Mouse (Mus musculus) 416B (cell line): ENCODE data around the gene Jkamp.
"Not testable (repeated sequence)": the region's sequence is repeated elsewhere in the genome, so short reads cannot be mapped to it uniquely, and the experiment has no call there.

Experiments used
- DNase-seq: peaks from one replicate; pipeline ENCODE4 v3.0.0; 2011; ENCODE audit warnings: low read depth

The Jkamp gene

GRCm38 (mm10) chr12:72085329-72086165, at the start of gene Jkamp, which contains the start of gene L3hypdh:
TSS of gene Jkamp (plus strand) at chr12:72085589.
TSS of gene L3hypdh (minus strand) at chr12:72085439.
- peak; percentile 99 for DNase-seq

GRCm38 (mm10) chr12:72036097-72036661, 49.2 kb upstream of the Jkamp start:
- no peak for DNase-seq

- DNase-seq: no peak
Measured at GRCm38 (mm10) chr12:72037049-72037448, 48.3 kb upstream of the Jkamp start.

- no peak for DNase-seq
Measured at GRCm38 (mm10) chr12:72038866-72039265, 46.5 kb upstream of the Jkamp start.

- DNase-seq: no peak
Measured at GRCm38 (mm10) chr12:72039501-72039900, 45.9 kb upstream of the Jkamp start.

- no peak for DNase-seq
Measured at GRCm38 (mm10) chr12:72041238-72041637, 44.2 kb upstream of the Jkamp start.

- DNase-seq: peak; percentile 51
Measured at GRCm38 (mm10) chr12:72047513-72047912, 37.9 kb upstream of the Jkamp start.

GRCm38 (mm10) chr12:72050156-72050555, 35.2 kb upstream of the Jkamp start:
- DNase-seq: not testable (repeated sequence)

GRCm38 (mm10) chr12:72050821-72051220, 34.6 kb upstream of the Jkamp start:
- no peak for DNase-seq

GRCm38 (mm10) chr12:72052571-72052970, 32.8 kb upstream of the Jkamp start:
- no peak for DNase-seq

GRCm38 (mm10) chr12:72053303-72053702, 32.1 kb upstream of the Jkamp start:
- peak; percentile 60 for DNase-seq

- no peak for DNase-seq
Measured at GRCm38 (mm10) chr12:72053851-72054250, 31.5 kb upstream of the Jkamp start.

GRCm38 (mm10) chr12:72057780-72058179, 27.6 kb upstream of the Jkamp start:
- DNase-seq: no peak

- no peak for DNase-seq
Measured at GRCm38 (mm10) chr12:72069626-72070326, 15.6 kb upstream of the Jkamp start.

- no peak for DNase-seq
Measured at GRCm38 (mm10) chr12:72070327-72071269, 14.8 kb upstream of the Jkamp start, which contains the start of gene Gpr135. TSS of gene Gpr135 (minus strand) at chr12:72071125.

GRCm38 (mm10) chr12:72078248-72078647, 7.1 kb upstream of the Jkamp start:
- no peak for DNase-seq

GRCm38 (mm10) chr12:72081961-72082360, 3.4 kb upstream of the Jkamp start:
- DNase-seq: no peak

GRCm38 (mm10) chr12:72082370-72082769, 3.0 kb upstream of the Jkamp start:
- DNase-seq: no peak

- no peak for DNase-seq
Measured at GRCm38 (mm10) chr12:72083265-72083664, 2.1 kb upstream of the Jkamp start.

GRCm38 (mm10) chr12:72084261-72085023, 947 bp upstream of the Jkamp start:
- DNase-seq: no peak

GRCm38 (mm10) chr12:72085024-72085328, 413 bp upstream of the Jkamp start:
- no peak for DNase-seq
